Mouse (Mus musculus) cortical plate, adult 2 months (tissue): Measurements from ENCODE around the gene Zfp365. TPM values are rescaled to one million over a fixed set of nuclear protein-coding genes. Genes with fewer than 3 reads are reported as not detected.
A peak's percentile ranks its signal among the peaks of the same experiment; 100 is the strongest.

Source experiments
- H3K27ac ChIP-seq: fragments of 200-500 bp; 2 replicates; pipeline ENCODE4 v1.5.1; 2012; ENCODE audit warnings: low read length, control low read depth, inconsistent platforms; ENCODE audit not compliant: insufficient read depth
- H3K4me1 ChIP-seq: fragments of 200-500 bp; 2 replicates; pipeline ENCODE4 v1.6.1; 2011; ENCODE audit warnings: low read length; ENCODE audit not compliant: control insufficient read depth, insufficient read depth
- H3K4me3 ChIP-seq: fragments of 200-500 bp; 2 replicates; pipeline ENCODE4 v1.5.1; 2011; ENCODE audit warnings: mild to moderate bottlenecking, low read length, control low read depth; ENCODE audit not compliant: insufficient read depth
- CTCF ChIP-seq: fragments of 200-500 bp; IDR thresholded peaks from 2 replicates; pipeline ENCODE4 v1.5.1; 2011; ENCODE audit warnings: mild to moderate bottlenecking, control low read depth, low read length; ENCODE audit not compliant: insufficient read depth; ENCODE audit errors: extremely low read depth
- POLR2A ChIP-seq: fragments of 200-500 bp; IDR thresholded peaks from 2 replicates; pipeline ENCODE4 v1.6.1; 2011; ENCODE audit warnings: mild to moderate bottlenecking, low read length, control low read depth; ENCODE audit not compliant: insufficient read depth; ENCODE audit errors: extremely low read depth
- polyA plus RNA-seq: library from polyadenylated mRNA; depleted of rRNA; stranded (reverse); fragments of >200 nt; gene quantifications from 2 replicates; pipeline ENCODE4 v1.2.3, GENCODE M21; 2012

The Zfp365 gene
- polyA plus RNA-seq, 1 experiment: 315 TPM

DNA sequence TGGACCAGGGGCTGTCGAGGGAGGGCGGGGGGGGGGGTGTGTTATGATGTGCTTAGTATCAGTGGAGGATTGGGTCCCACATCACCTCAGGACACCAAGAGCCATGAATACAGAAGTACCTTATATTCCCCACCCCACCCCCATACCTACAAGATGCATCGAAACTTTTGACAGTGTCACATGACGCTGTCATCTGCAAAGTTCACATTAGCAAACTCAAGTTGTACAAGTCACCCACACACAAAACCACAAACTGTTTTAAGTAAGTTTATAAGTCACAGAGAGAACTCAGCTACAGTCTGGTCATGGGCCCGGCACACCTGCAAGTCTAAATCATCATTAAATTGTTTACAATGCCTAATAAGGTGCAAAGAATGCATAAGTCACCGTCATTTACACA lies 21.3 kb downstream of the Zfp365 start:
- Histone ChIP-seq H3K4me3 (no peak overlapping the region), H3K27ac (no peak overlapping the region), H3K4me1 (peaks cover 10% of the 10 kb centered on the region)
- TF ChIP-seq POLR2A: no peak
- TF ChIP-seq CTCF: no peak

DNA sequence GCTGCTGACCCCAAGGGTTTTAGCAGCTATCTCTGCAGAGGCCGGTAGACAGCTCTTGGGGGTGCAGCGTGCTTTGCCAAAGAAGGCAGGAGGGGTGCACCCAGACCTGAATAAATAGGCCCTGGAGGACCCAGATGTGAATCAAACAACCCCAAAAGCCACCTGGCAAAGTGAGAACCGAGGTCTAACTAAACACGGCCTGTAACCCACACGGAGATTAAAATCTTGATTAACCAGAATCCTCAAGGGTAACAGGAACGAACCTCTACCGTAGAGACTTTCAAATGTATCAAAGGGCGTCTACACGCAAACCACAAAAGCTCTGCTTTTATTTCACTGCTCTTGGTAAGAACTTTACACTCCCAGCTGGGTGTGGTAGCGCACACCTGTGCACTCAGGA lies 24.5 kb downstream of the Zfp365 start:
- H3K27ac ChIP-seq: no peak overlapping the region
- H3K4me3 ChIP-seq: no peak overlapping the region
- peaks cover 4% of the 10 kb centered on the region for H3K4me1 ChIP-seq
- TF ChIP-seq CTCF: no peak
- no peak for TF ChIP-seq POLR2A

DNA sequence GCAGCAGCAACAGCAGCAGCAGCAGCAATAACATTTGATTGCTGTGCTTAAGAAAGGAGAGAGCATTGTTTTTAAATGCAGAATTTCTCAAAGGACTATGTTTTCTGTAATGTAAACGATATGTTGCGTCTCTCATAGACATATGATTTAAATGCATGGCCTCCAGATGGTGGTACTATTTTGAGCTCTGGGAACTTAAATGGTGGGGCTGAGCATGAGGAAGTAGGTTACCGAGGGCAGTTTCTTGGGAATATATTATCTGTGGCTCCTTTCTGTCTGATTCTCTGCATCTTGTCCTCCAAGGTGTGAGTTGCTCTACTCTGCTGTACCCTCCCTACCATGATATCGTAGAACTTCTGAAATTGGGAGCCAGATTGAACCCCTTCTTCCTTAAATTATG lies 31.8 kb downstream of the Zfp365 start:
- TF ChIP-seq POLR2A (no peak), CTCF (no peak)
- no peaks in the 10 kb centered on the region; the same call in 1 of the 2 replicates for H3K4me1 ChIP-seq
- H3K27ac ChIP-seq: no peak overlapping the region
- no peak overlapping the region for H3K4me3 ChIP-seq

DNA sequence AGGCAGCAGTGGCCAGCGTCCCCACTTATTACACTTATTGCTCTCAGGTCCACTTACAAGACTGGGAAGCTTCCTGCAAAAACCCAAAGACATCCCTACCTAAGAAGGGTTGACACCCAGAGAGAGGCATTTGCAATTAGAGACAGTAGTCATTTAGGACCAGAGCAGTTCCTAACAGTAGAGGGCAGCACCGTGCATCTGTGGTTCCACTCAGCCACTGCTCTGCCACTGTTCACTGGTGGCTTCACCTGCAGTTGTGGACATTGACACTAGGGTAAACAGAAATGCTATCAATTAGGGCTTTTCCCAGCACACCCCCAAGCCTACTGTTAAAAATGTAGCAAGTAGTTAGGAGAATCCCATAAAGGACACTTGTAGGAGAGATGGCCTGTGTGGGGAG lies 40.7 kb downstream of the Zfp365 start:
- Histone ChIP-seq H3K27ac (no peak overlapping the region), H3K4me1 (no peaks in the 10 kb centered on the region), H3K4me3 (no peak overlapping the region)
- peak; percentile 93 for TF ChIP-seq CTCF
- TF ChIP-seq POLR2A: no peak

DNA sequence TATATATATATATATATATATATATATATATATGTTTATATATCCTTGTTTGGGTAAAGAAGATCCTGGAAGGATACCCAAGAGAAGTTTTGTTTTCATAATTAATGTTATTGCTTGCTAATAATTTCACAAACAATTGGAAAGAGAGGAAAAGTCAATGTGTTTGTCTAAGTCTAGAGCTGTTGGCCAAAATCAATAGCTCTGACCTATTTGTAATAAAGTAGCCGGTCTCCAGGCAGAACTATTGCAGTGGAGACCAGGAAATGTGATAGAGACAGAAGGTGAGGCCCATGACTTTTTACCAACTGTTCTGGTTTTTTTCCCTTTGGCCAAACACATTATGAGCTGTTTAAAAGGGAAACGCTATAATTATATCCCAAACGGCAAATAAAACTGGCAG lies 44.2 kb downstream of the Zfp365 start:
- H3K27ac ChIP-seq: no peak overlapping the region
- H3K4me3 ChIP-seq: no peak overlapping the region
- TF ChIP-seq CTCF (no peak), POLR2A (no peak)
- H3K4me1 ChIP-seq: no peaks in the 10 kb centered on the region

DNA sequence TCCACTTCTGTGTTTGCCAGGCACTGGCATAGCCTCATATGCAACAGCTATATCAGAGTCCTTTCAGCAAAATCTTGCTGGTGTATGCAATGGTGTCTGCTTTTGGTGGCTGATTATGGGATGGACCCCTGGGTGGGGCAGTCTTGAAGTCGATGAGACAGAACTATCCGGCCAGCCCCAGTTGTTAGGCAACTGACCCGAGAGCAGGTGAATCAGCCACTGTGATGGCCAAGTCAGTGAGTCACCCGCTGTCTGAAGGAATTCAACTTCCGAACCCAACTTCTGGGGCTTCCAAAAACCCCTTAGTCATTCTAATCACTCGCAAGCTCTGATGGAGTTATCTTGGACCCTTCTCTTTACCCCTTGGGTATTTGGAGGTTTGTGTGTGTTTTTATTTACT lies 46.6 kb downstream of the Zfp365 start:
- TF ChIP-seq POLR2A (no peak), CTCF (no peak)
- Histone ChIP-seq H3K4me1 (no peaks in the 10 kb centered on the region), H3K27ac (no peak overlapping the region), H3K4me3 (no peak overlapping the region)

DNA sequence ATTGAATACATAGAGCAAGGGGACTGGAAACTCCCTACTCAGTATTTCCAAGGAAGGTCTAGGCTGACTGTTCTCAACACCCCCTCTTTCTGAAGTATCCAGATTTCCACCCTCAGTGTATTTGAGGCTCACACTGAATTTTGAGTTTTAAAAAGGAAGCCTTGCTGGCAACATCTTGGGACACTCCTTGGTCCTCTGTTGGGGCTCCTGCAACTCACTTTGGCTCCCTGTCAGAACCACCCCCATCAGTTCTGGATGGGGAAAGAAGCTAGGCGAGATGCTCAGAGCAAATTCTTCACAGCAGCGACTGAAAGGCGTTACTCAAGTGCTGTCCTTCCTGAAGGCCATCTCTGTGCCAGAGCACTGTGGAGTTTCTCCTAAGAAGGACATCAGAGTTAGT lies 47.4 kb downstream of the Zfp365 start:
- Histone ChIP-seq H3K4me3 (no peak overlapping the region), H3K27ac (no peak overlapping the region), H3K4me1 (no peaks in the 10 kb centered on the region)
- no peak for TF ChIP-seq CTCF
- no peak for TF ChIP-seq POLR2A

DNA sequence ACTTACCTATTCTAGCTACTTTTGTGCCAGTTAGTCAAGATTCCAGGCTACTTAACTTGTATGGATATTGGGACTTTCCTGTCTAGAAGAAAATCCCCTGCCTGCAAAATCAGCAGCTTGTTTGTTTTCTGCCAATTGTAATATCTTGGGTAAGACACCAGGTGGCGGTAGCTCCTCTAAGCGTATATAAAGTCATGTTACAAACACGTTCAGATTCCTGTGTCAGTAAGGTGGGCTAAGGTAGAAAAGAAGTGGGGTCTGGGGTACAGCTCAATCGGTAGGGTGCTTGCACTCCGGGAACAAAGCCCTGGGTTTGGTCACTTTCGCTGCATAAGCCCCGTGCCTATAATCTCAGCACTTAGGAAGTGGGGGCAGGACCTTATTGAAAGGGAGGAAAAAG lies 50.1 kb downstream of the Zfp365 start:
- Histone ChIP-seq H3K4me3 (no peak overlapping the region), H3K27ac (no peak overlapping the region), H3K4me1 (no peaks in the 10 kb centered on the region)
- TF ChIP-seq POLR2A: no peak
- peak; percentile 50 for TF ChIP-seq CTCF

DNA sequence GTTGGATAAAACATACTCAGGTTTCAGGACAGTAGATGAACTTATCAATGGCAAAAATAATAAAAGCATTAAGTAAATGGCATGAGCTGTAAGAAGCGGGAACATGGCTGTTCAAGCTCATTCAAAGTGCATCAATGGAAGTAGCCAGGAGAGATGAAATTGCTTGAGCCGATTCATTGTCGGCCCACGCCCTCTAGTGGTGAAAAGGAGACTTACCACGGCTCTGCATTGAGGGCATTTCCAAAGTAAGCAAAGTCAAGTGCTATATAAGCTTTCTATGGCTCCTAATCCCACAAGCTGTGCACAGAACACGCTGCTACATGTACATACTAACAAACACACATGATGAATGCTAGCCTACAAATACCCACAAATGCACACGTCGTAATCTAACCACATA lies 53.6 kb downstream of the Zfp365 start:
- TF ChIP-seq CTCF: peak; percentile 93
- TF ChIP-seq POLR2A: no peak
- Histone ChIP-seq H3K4me3 (no peak overlapping the region), H3K27ac (no peak overlapping the region), H3K4me1 (no peaks in the 10 kb centered on the region)

DNA sequence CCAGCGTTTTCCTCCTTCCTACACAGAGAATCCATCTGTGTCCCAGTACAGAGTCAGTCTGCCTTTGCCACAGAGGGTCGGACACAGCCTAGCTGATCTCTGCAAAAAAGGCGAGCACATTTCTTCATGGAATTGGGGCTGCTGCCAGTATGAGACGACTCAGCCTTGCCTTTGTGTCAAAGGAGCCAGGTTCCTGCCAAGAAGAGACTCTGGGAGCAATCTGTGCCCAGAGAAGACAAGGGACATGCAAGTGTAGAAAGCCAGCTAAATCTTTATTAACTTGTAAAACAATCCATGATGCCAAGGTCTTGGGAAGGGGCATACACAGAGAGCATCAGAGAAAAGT lies 54.9 kb downstream of the Zfp365 start:
- no peak overlapping the region for H3K27ac ChIP-seq
- TF ChIP-seq POLR2A (no peak), CTCF (no peak)

More for the DNA sequence above, 54.9 kb downstream of the Zfp365 start:
- Histone ChIP-seq H3K4me3 (no peak overlapping the region), H3K4me1 (no peaks in the 10 kb centered on the region)
